Comparison of ENCODE assay signal across 1 mouse cellular context in the genomic region with DNA sequence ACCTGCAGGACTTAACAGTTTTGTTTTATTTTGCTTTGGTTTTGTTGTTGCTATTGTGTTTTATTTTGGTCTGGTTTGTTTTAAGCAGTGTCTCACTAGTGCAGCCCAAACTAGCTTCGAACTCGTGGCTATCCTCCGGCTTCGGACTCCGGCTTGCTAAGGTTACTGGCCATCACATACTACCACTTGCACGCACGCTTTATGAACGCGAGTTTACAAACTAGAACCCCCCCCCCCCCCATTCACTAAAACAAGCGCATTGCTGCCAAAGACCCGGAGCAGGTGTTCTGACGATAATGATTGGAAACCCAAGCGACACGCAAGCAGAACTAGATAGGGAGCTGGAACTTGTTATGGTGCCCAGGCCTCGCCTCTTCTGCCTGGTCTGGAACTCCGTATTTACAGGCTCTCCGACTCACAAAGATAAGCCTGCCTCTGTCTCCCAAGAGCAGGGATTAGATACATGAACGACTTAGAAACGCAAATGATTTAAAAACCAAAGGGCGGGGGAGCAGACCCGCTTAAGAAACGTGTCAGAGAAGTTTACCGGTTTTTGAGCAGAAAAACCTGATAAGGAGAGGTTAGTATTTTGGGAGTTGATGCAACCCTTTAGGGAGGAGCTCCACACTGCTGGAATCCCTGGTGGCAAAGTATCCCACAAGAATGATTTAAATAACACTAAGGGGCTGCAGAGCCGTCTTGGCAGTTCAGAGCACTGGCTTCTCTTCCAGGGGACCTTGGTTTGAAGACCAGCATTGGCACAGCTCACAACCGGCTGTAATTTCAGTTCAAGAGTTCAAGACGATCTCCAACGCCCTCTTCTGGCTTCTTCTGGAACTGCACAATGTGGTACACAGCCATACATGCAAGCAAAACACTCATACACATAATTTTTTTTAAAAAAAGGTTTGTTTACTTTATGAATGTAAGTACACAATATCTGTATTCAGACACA.
TF ChIP-seq lines count a peak whose summit lies in the region.

No protein-coding gene starts in this region.

TF ChIP-seq in CH12.LX, 34 proteins besides CTCF, POLR2A, EP300 and RAD21 (continued from another document):
- TF ChIP-seq SMC3 (IDR thresholded peaks at IDR 0.05; ENCODE audit: low read depth, low read length): peak; percentile 64
- peak; percentile 74; the same call in 1 of the 2 replicates for TF ChIP-seq CHD1 (IDR thresholded peaks at IDR 0.05; ENCODE audit: low read depth, low read length)
